Mouse (Mus musculus) spleen, adult 10 weeks (tissue): ENCODE data around the gene Xxylt1. TPM values are rescaled to one million over a fixed set of nuclear protein-coding genes. Genes with fewer than 3 reads are reported as not detected.

Source experiments
- polyA plus RNA-seq: library from polyadenylated mRNA; stranded (reverse); fragments of 350-450 nt; fragmentation: Illumina TruSeq; extraction: RNeasy Lipid Tissue Mini Kit (QIAGEN cat#74804); gene quantifications from one replicate; pipeline ENCODE4 v1.2.3, GENCODE M21; 2015; ENCODE audit warnings: low replicate concordance; ENCODE audit not compliant: insufficient read depth

Xxylt1 gene
- polyA plus RNA-seq, result 17.5 TPM

GRCm38 (mm10) chr16:31081125-31081664 lies at the start of gene Xxylt1:
Gene Xxylt1 (minus strand): TSS chr16:31081432.

Other genes with a start within 250 kb of the Xxylt1 start
- 59.5 TPM for gene Acap2, start 119.8 kb upstream of the Xxylt1 start, polyA plus RNA-seq
- gene Ppp1r2, start 193.8 kb upstream of the Xxylt1 start, polyA plus RNA-seq, result 84.0 TPM
- 4.8 TPM for gene Apod, start 233.4 kb upstream of the Xxylt1 start, polyA plus RNA-seq